Mouse (Mus musculus) lung, adult 2 months (tissue): ENCODE measurements around the gene Kmt5b.

Experiments
- CTCF ChIP-seq: fragments of 200-500 bp; IDR thresholded peaks from 2 replicates; pipeline ENCODE4 v1.5.1; 2011; ENCODE audit warnings: mild to moderate bottlenecking, low read length, control low read depth; ENCODE audit not compliant: insufficient read depth
- POLR2A ChIP-seq: fragments of 200-500 bp; IDR thresholded peaks from 2 replicates; pipeline ENCODE4 v1.6.1; 2011; ENCODE audit warnings: low read depth, mild to moderate bottlenecking, control low read depth, low read length, borderline replicate concordance; ENCODE audit errors: extremely low read depth

GRCm38 (mm10) chr19:3853121-3853520 is 85.9 kb downstream of the Kmt5b start:
- TF ChIP-seq CTCF (no peak), POLR2A (no peak)
